Mouse (Mus musculus): ENCODE measurements around the gene Eya2. TPM values are rescaled to one million over a fixed set of nuclear protein-coding genes. Genes with fewer than 3 reads are reported as not detected.
"Not testable (repeated sequence)": the region's sequence is repeated elsewhere in the genome, so short reads cannot be mapped to it uniquely, and the experiment has no call there.

The Eya2 gene
- total RNA-seq (2022): 1 to 10 TPM; 2.8 to 3.9 (median 3.5) TPM

- DNase-seq (ENCODE audit: low spot score in 2 of 2): no peak
These were observed at the start of gene Eya2 for GRCm38 (mm10) chr2:165594907-165595675. Eya2 (plus strand) TSS chr2:165595032.

GRCm38 (mm10) chr2:165545687-165546086, 49.1 kb upstream of the Eya2 start:
- DNase-seq (ENCODE audit: low spot score in 2 of 2): no peak

GRCm38 (mm10) chr2:165546341-165546740, 48.5 kb upstream of the Eya2 start:
- DNase-seq (ENCODE audit: low spot score in 2 of 2): no peak

GRCm38 (mm10) chr2:165547410-165547809, 47.4 kb upstream of the Eya2 start:
- DNase-seq (ENCODE audit: low spot score in 2 of 2): no peak

- no peak for DNase-seq (ENCODE audit: low spot score in 2 of 2)
These were observed 46.2 kb upstream of the Eya2 start for GRCm38 (mm10) chr2:165548627-165549026.

GRCm38 (mm10) chr2:165550410-165550809, 44.4 kb upstream of the Eya2 start:
- not testable (repeated sequence) for DNase-seq (ENCODE audit: low spot score in 2 of 2)

GRCm38 (mm10) chr2:165554066-165554465, 40.8 kb upstream of the Eya2 start:
- DNase-seq (ENCODE audit: low spot score in 2 of 2): no peak

- no peak for DNase-seq (ENCODE audit: low spot score in 2 of 2)
These were observed 37.6 kb upstream of the Eya2 start for GRCm38 (mm10) chr2:165557278-165557677.

GRCm38 (mm10) chr2:165558916-165559315, 35.9 kb upstream of the Eya2 start:
- DNase-seq (ENCODE audit: low spot score in 2 of 2): no peak

GRCm38 (mm10) chr2:165559506-165560235, 35.2 kb upstream of the Eya2 start:
- no peak for DNase-seq (ENCODE audit: low spot score in 2 of 2)

- DNase-seq (ENCODE audit: low spot score in 2 of 2): no peak
These were observed 33.0 kb upstream of the Eya2 start for GRCm38 (mm10) chr2:165561861-165562260.

GRCm38 (mm10) chr2:165563298-165564058, 31.4 kb upstream of the Eya2 start:
- no peak for DNase-seq (ENCODE audit: low spot score in 2 of 2)

- DNase-seq (ENCODE audit: low spot score in 2 of 2): no peak
These were observed 30.7 kb upstream of the Eya2 start for GRCm38 (mm10) chr2:165564101-165564500.

- DNase-seq (ENCODE audit: low spot score in 2 of 2): no peak
These were observed 30.2 kb upstream of the Eya2 start for GRCm38 (mm10) chr2:165564620-165565019.

GRCm38 (mm10) chr2:165566898-165567297, 27.9 kb upstream of the Eya2 start:
- DNase-seq (ENCODE audit: low spot score in 2 of 2): no peak

- DNase-seq (ENCODE audit: low spot score in 2 of 2): no peak
These were observed 27.0 kb upstream of the Eya2 start for GRCm38 (mm10) chr2:165567820-165568219.

- no peak for DNase-seq (ENCODE audit: low spot score in 2 of 2)
These were observed 25.9 kb upstream of the Eya2 start for GRCm38 (mm10) chr2:165568911-165569310.

- DNase-seq (ENCODE audit: low spot score in 2 of 2): no peak
These were observed 23.5 kb upstream of the Eya2 start for GRCm38 (mm10) chr2:165571216-165571778.

- no peak for DNase-seq (ENCODE audit: low spot score in 2 of 2)
These were observed 11.8 kb upstream of the Eya2 start for GRCm38 (mm10) chr2:165583044-165583443.

- no peak for DNase-seq (ENCODE audit: low spot score in 2 of 2)
These were observed 11.3 kb upstream of the Eya2 start for GRCm38 (mm10) chr2:165583518-165583917.

GRCm38 (mm10) chr2:165584563-165584962, 10.3 kb upstream of the Eya2 start:
- DNase-seq (ENCODE audit: low spot score in 2 of 2): no peak

- no peak for DNase-seq (ENCODE audit: low spot score in 2 of 2)
These were observed 4.1 kb upstream of the Eya2 start for GRCm38 (mm10) chr2:165590742-165591141.
